Mouse (Mus musculus) stomach, postnatal 0 days (tissue): ENCODE results near the gene Pafah1b1.

Experiments used
- CTCF ChIP-seq: IDR thresholded peaks from 2 replicates; pipeline ENCODE4 v1.5.1; 2016; ENCODE audit warnings: antibody characterized with exemption, low read depth, mild to moderate bottlenecking, moderate library complexity
- EP300 ChIP-seq: optimal IDR thresholded peaks from 2 replicates; pipeline ENCODE3; 2016; ENCODE audit warnings: antibody characterized with exemption

GRCm38 (mm10) chr11:74721141-74721540, 3.3 kb downstream of the Pafah1b1 start:
- TF ChIP-seq CTCF: no peak
- TF ChIP-seq EP300: no peak
